ENCODE assay signal across 18 mouse cellular contexts in the genomic region with DNA sequence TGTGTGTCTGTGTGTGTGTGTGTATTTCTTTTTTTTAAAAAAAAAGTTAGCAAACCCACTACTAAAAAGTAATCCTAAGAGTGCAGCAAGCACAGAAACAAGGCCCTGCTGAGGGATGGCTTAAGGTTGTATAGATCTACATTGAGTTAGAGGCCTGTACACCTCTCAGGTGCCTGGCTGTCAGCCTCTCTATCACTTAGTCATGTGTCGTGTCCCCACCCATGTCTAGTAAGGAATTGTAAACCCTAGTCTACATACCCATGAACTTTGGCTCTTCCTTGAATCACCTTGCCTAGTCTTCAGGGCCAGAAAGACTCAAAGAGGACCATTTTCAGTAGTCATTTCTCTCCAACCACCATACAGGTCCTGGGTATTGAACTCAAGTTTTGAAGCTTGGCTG. TPM values are rescaled to one million over a fixed set of nuclear protein-coding genes. Genes with fewer than 3 reads are reported as not detected.
DNase-seq lines count a peak whose midpoint lies in the region; ATAC-seq and TF ChIP-seq lines count a peak whose summit lies in the region.
"Had no signal": no experiment of that assay in that cellular context is flagged by ENCODE, and none has a peak within 500 bp of the region (broad histone marks: within the 10 kb centered on the region; RNA-seq: fewer than 3 reads in every experiment).

No protein-coding gene starts in this region.

- no peak for TF ChIP-seq POLR2A in small intestine, adult 2 months (IDR thresholded peaks at IDR 0.05; ENCODE audit: low read depth, low read length)

- H3K4me3 ChIP-seq in intestine, embryonic 16.5 days (ENCODE audit: low read length) = no peak overlapping the region
- no peak overlapping the region for H3K4me3 ChIP-seq in small intestine, adult 2 months (ENCODE audit: low read depth, low read length)
- H3K4me3 ChIP-seq: embryonic facial prominence, embryonic 10.5 days; embryonic facial prominence, embryonic 12.5 days; forebrain, embryonic 13.5 days; forebrain, embryonic 15.5 days had no signal

- no peaks in the 10 kb centered on the region for H3K9me3 ChIP-seq in intestine, embryonic 16.5 days (ENCODE audit: control insufficient read depth, low read length)
- H3K9me3 ChIP-seq: embryonic facial prominence, embryonic 10.5 days; embryonic facial prominence, embryonic 12.5 days; forebrain, embryonic 13.5 days; forebrain, embryonic 15.5 days had no signal

- H3K36me3 ChIP-seq in intestine, embryonic 16.5 days (ENCODE audit: control insufficient read depth, insufficient read depth, low read length) = no peaks in the 10 kb centered on the region
- H3K36me3 ChIP-seq in small intestine, adult 2 months (ENCODE audit: control insufficient read depth, insufficient read depth, low read length) = peaks cover 39% of the 10 kb centered on the region

- no peak for TF ChIP-seq CTCF in small intestine, adult 2 months (IDR thresholded peaks at IDR 0.05; ENCODE audit: extremely low read depth, insufficient read length, insufficient replicate concordance, low read depth, low read length)

- WGBS in intestine, embryonic 16.5 days = 70% methylated on average over 1 of the region's 1 CpGs
- 35% methylated on average over 1 of the region's 1 CpGs for WGBS in small intestine, adult 2 months

- DNase-seq in cerebellum, adult 9-10 months = no peak
- no peak for DNase-seq in ovary, adult 18-20 months (ENCODE audit: low spot score)
- no peak for DNase-seq in heart, adult 11 months
- DNase-seq: adrenal gland, adult 2 months; adrenal gland, postnatal 10 days; adrenal gland, postnatal 25 days; cerebellum, adult 11 months; cerebellum, adult 18-20 months; cerebellum, adult 8-10 months; cerebellum, postnatal 10 days; cerebellum, postnatal 25 days; forebrain, postnatal 0 days had no signal

- no peaks in the 10 kb centered on the region for H3K27me3 ChIP-seq in intestine, embryonic 16.5 days (replicated peaks; ENCODE audit: control insufficient read depth, insufficient read depth, low read length)
- H3K27me3 ChIP-seq in small intestine, adult 2 months (ENCODE audit: control insufficient read depth, insufficient read depth, low read length) = no peaks in the 10 kb centered on the region
- H3K27me3 ChIP-seq: embryonic facial prominence, embryonic 12.5 days; forebrain, embryonic 13.5 days; forebrain, embryonic 15.5 days had no signal

- peak; percentile 79 for ATAC-seq in intestine, embryonic 16.5 days
- ATAC-seq: forebrain, embryonic 13.5 days; forebrain, embryonic 15.5 days; forebrain, postnatal 0 days had no signal

- H3K4me1 ChIP-seq in intestine, embryonic 16.5 days (ENCODE audit: control insufficient read depth, insufficient read depth, low read length) = peaks cover 4% of the 10 kb centered on the region; the same call in 1 of the 2 replicates
- H3K4me1 ChIP-seq in small intestine, adult 2 months (ENCODE audit: control insufficient read depth, insufficient read depth, insufficient read length, low read length) = peaks cover 8% of the 10 kb centered on the region; the same call in 1 of the 2 replicates
- H3K4me1 ChIP-seq: embryonic facial prominence, embryonic 10.5 days; embryonic facial prominence, embryonic 12.5 days; forebrain, embryonic 13.5 days; forebrain, embryonic 15.5 days had no signal

- peak overlapping the region; percentile 64 for H3K27ac ChIP-seq in intestine, embryonic 16.5 days (ENCODE audit: low read length)
- H3K27ac ChIP-seq in small intestine, adult 2 months (ENCODE audit: insufficient read depth, low read depth, low read length) = peak overlapping the region; percentile 62; the same call in 1 of the 2 replicates
- H3K27ac ChIP-seq: embryonic facial prominence, embryonic 10.5 days; embryonic facial prominence, embryonic 12.5 days; forebrain, embryonic 13.5 days; forebrain, embryonic 15.5 days had no signal

- no peak overlapping the region for H3K4me2 ChIP-seq in intestine, embryonic 16.5 days (ENCODE audit: low read depth, low read length)
- H3K4me2 ChIP-seq: embryonic facial prominence, embryonic 12.5 days; forebrain, embryonic 13.5 days; forebrain, embryonic 15.5 days had no signal

- no peak overlapping the region for H3K9ac ChIP-seq in intestine, embryonic 16.5 days (ENCODE audit: low read depth, low read length)
- H3K9ac ChIP-seq: embryonic facial prominence, embryonic 12.5 days; forebrain, embryonic 13.5 days; forebrain, embryonic 15.5 days; forebrain, postnatal 0 days had no signal

RNA-seq across cellular contexts. Expression of gene 1700037C18Rik, which starts 11.9 kb away (rescaled TPM):
- polyA plus RNA-seq in intestine, embryonic 16.5 days (2015; fragmentation: Nextera tagmentation; extraction: Ambion mirVana) = 5.3 and 7.1 TPM in 2 replicates
- 6.9 and 9.1 TPM in 2 replicates for polyA plus RNA-seq in small intestine, adult 2 months (2012; rRNA removed)

RNA-seq across cellular contexts. Expression of gene Cluap1, which starts 12.0 kb away (rescaled TPM):
- polyA plus RNA-seq in intestine, embryonic 16.5 days (2015; fragmentation: Nextera tagmentation; extraction: Ambion mirVana) = 16.2 and 16.6 TPM in 2 replicates
- 0.89 and 2.7 TPM in 2 replicates for polyA plus RNA-seq in small intestine, adult 2 months (2012; rRNA removed)

RNA-seq across cellular contexts. Expression of gene Gm20695, which starts 12.1 kb away (rescaled TPM):
- 0.32 and 0.95 TPM in 2 replicates for polyA plus RNA-seq in intestine, embryonic 16.5 days (2015; fragmentation: Nextera tagmentation; extraction: Ambion mirVana)
- polyA plus RNA-seq in small intestine, adult 2 months (2012; rRNA removed) = not detected in 2 replicates
- polyA plus RNA-seq: adrenal gland, adult 2 months had no signal

RNA-seq across cellular contexts. Expression of gene Zfp597, which starts 12.2 kb away (rescaled TPM):
- 3.6 and 4.3 TPM in 2 replicates for polyA plus RNA-seq in intestine, embryonic 16.5 days (2015; fragmentation: Nextera tagmentation; extraction: Ambion mirVana)
- polyA plus RNA-seq in small intestine, adult 2 months (2012; rRNA removed) = 0.66 and 0.87 TPM in 2 replicates

RNA-seq across cellular contexts. Expression of gene Naa60, which starts 24.4 kb away (rescaled TPM):
- polyA plus RNA-seq in intestine, embryonic 16.5 days (2015; fragmentation: Nextera tagmentation; extraction: Ambion mirVana) = 43.3 and 44.1 TPM in 2 replicates
- polyA plus RNA-seq in small intestine, adult 2 months (2012; rRNA removed) = 45.0 and 67.6 TPM in 2 replicates
